Mouse (Mus musculus) CD4-positive, CD25-positive, alpha-beta regulatory T cell, adult 9 weeks (primary cell): Measurements from ENCODE around the gene Lrrc4c. TPM values are rescaled to one million over a fixed set of nuclear protein-coding genes. Genes with fewer than 3 reads are reported as not detected.

Experiments used
- polyA plus RNA-seq: library from polyadenylated mRNA; unstranded; fragments of 100-300 nt; shearing (Covaris generic); gene quantifications from one replicate; pipeline ENCODE4 v1.2.1, GENCODE M21; 2017

The Lrrc4c gene
- polyA plus RNA-seq = not detected

DNA sequence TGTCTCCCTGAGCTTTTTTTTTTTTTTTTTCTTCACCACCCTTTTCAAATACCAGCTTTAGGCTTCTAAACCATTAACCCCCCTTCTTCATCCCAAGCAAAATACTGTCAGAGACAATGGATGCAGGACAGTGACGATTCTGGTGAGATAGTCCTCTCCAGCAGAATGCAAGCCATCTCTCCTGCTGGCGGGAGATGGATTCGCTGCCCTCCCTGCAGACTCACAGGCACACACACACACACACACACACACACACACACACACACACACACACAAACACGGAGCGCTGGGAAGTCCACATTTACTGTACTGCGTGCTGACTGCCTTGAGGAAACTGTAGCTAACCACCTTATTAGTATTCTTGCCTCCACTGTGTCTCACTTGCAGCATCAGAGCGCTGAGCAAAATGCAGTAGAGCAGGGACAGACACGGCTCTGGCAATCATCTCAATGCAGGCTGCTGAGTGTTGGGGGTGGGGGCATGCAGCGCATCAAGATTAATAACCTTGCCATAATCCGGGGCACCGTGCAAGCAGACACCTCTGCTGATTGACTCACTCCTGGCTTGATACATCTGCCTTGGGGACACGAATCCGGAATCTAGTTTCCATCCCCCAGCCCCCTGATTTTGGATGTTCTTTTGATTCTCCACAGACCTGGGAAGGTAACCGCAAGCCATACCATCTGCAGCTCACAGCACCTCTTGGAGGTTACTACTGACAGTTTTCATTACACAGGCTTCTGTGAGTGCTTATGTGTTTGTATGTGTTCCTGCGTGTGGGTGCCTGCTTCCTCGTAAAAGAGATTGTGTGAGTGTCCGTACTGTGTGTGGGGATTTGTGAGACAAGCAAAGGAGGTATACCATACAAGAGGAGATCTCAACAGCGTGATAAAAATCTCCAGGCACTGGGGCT is at the start of gene Lrrc4c:
Lrrc4c (plus strand) TSS at position 783 of the 913 bp plus-strand sequence.

